Mouse (Mus musculus) c-Kit-positive CD71-negative TER-119-negative erythroid progenitor cells, embryonic 14.5 days (primary cell): ENCODE measurements at regions not wholly inside any gene's neighbourhood (a gene's known extent, or its start where the extent isn't known, plus 50 kb on each side); places are given as distances from the start of the nearest gene placed in this dataset.

Experiments used
- DNase-seq: peaks from one replicate; pipeline ENCODE4 v3.0.0-alpha.2; 2013; ENCODE audit warnings: low read depth

DNA sequence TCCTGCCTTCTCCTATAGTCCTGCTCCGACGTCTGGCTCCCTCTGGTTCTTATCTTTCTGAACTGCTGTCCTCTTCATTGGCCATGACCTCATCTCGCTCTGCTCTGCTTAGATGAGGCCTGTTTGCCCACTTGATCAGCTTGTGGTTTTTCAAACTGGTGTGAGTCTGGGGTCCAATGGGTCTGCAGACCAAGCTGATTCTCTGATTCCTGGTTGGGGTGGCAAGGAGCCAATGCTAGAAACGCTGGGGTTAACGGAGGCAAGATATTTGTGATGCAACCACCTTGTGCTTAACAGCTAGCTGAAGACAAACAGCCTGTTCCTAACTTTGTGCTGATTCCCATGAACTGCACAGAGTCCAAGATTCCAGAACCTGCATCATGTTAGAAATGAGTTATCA is 192.0 kb upstream of the Bcl6 start:
- DNase-seq = no peak

- DNase-seq = no peak
Observed at GRCm38 (mm10) chr16:24177564-24177963, 188.9 kb upstream of the Bcl6 start.

GRCm38 (mm10) chr16:24177131-24177530 is 188.5 kb upstream of the Bcl6 start:
- DNase-seq = no peak

DNA sequence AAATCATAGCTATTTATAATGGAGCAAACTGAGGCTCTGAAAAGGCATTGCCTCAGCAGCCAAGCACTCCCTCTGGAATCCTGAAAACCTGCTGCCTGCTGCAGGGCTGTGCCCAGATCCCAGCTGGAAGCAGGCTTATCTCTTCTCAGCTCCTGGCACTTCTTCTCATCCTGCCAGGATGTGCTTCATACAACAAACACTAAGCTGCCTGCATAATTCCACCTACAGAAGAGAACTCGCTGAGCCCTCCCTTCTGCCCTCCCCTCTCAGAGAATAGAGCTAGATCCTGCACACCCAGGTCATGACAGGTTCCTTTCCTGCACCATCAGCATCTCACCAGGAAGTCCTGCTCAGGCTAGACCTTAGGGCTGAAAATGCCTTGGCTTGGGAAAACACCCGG is 187.4 kb upstream of the Bcl6 start:
- DNase-seq = no peak

DNA sequence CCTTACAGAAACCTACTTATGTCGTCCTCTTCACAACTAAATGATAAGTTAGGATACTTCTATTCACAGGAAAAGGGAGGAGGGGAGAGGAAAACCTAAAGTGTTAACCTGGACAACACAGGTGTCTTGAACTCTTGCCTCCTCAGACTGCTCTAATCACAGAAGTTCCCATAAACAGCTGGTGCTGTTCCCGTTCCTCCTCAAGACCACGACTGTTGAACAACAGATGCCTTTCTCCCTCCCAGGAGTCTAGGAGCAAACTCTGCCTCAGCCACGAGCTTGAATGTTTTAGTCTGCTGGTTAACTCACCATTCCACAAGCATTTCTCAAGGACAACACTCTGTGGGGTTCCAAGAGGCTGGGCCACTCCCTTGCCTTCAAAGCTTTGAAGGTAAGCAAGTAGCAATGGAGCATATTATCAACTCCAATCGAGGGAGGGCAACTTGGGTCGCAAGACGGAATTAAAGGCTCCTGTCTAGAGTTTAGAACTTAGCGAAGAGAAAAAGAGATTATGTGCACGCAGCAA is 186.6 kb upstream of the Bcl6 start:
- DNase-seq = no peak

DNA sequence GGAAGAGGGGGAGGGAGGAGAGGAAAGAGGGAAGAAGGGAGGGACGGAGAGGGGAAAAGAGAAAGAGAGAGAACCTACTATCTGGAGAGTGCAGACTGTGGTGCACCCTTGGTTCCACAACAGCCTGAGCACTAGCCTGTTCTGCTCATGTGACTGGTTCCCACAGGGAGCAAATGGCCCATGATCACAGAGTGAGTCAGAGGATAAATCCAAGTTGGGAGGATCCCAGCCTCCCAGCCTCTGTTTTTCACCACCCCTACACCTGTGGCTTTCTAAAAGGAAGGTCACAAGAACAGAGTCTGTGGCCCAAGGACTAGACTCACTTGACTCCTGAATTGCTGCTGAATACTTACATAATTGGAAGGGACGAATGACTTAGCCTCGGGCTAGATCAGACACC is 185.9 kb upstream of the Bcl6 start:
- DNase-seq = no peak

GRCm38 (mm10) chr16:24173783-24174518 is 185.3 kb upstream of the Bcl6 start:
- DNase-seq = no peak

DNA sequence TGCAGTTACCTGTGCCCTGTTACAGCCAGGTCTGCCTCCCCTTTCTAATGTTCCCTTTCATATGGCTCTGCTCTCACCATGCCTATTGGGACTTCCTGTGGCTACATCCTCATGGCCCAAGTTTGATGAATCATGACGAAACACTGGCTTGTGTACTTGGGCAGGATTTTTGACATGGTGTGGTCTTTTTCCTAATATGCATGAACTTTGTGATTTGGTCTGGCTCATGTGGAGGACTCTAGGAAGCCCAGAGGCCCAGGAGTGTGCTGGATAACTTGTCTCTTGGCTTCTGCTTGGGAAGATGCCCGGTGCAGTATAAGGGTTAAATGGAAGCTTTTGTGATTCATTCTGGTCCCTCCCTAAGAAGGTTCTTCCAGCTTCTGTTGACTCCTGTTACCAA is 184.0 kb upstream of the Bcl6 start:
- DNase-seq = no peak

GRCm38 (mm10) chr16:24172065-24172464 is 183.4 kb upstream of the Bcl6 start:
- no peak for DNase-seq

GRCm38 (mm10) chr16:24171161-24171560 is 182.5 kb upstream of the Bcl6 start:
- no peak for DNase-seq

DNA sequence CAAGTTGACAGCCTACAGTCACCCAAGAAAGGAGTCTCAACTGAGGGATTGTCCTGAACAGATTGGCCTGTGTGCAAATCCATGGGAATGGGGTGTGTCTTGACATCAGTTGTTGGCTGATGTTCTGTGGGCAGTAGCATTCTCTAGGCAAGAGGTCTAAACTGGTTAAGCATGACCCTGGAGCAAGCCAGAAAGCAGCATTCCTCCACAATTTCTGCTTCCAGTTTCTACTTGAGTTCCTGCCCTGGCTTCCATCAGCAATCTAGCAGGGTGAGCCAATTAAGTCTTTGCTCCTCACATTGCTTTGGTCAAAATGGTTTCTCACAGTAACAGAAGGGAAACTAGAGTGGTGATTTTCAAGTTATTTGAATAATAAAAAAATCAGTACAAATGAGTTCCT is 177.8 kb upstream of the Bcl6 start:
- no peak for DNase-seq

GRCm38 (mm10) chr16:24165461-24166081 is 176.9 kb upstream of the Bcl6 start:
- DNase-seq = no peak

DNA sequence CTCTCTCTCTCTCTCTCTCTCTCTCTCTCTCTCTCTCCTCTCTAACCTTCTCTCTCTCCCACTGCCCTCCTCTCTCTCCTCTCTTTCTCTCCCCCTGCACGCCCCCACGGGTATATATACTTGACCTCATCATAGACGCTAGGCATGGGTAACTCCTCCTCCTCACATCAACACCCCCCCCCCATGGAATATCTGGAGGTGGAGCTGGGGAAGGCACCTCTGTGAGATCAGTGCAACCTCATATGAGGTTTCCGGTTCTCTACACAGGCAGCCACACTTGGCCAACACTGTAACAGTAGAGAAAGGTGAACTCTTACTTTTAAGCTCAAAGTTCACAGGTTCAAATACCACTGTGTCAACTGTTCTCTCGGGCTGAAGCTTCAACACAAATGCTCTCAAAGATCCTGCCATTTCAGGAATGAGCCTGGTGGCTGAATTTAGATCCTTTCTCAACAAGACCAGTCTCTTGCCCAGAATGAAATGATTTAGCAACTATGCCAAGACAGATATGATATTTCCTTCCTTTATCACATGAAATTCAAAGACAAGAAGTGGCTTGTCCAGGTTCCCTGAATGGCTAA is 172.1 kb upstream of the Bcl6 start:
- no peak for DNase-seq

- no peak for DNase-seq
Observed at GRCm38 (mm10) chr16:24159336-24159735, 170.7 kb upstream of the Bcl6 start.

DNA sequence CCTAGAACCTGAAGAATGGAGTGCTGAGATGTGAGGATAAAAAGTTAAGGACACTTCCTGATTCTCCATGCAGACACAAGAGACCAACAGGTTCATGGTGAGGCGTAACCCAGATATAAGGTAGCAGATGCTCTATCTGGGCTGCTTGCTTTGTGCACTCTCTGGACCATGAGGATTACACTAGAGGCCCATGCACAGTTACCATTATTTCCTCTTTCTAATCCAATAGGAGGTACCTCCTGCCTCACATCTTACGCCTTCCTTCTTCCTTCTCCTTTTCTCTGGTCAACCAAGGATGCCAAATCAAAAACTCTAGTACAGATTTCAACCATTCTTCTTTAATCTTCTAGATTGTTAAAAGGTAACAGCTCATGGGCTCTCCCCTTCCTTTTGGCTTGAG is 169.1 kb upstream of the Bcl6 start:
- no peak for DNase-seq

DNA sequence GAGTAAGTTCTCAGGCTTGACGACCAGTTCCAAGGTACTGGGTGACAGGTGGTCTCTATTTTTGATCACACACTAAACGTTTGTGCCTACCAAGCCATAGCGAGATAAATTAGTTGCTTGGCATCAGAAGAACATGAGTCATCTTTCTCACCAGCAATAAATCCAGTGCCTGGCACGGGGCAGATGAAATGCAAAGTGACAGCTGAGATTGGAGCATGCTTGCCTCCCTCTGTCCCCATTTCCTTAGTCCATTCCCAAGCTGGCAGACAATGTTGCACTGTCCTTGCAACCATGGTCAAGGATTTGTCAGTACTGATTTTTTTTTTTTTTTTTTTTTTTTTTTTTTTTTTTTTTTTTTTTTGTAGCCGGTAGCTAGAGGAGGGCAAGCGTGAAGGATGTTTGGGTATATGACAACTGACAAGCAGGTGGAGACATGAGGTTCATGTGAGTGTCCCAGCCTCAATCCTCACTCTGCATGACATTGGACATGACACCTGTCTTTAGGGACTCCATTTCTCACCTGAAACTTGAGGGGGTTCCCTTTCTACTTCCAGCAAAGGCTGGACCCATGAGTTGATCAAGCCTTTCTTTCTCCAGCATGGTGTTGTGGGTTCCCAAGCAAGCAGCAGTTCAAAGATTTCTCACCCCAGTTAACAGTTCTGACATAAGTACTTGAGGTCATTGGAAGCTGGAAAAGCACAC is 168.2 kb upstream of the Bcl6 start:
- DNase-seq = no peak

- no peak for DNase-seq
Observed at GRCm38 (mm10) chr16:24154816-24155357, 166.2 kb upstream of the Bcl6 start.

DNA sequence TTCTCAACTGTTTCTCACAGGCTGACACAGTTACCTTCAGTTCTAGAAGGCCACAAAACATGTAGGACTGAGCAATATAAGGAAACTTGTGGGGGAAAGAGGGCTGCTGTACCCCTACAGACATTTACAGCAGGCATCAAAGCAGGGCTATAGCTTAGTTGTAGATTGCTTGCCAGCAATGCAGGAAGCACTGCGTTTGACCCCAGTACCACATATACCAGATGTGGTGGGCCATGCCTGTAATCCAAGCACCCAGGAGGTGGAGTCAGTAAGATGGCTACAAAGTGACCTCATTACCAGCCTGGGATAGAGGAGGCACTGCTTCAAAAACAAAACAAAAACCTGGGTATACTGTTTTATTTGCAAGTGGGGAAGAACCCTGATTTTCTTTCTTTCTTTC is 165.3 kb upstream of the Bcl6 start:
- no peak for DNase-seq

DNA sequence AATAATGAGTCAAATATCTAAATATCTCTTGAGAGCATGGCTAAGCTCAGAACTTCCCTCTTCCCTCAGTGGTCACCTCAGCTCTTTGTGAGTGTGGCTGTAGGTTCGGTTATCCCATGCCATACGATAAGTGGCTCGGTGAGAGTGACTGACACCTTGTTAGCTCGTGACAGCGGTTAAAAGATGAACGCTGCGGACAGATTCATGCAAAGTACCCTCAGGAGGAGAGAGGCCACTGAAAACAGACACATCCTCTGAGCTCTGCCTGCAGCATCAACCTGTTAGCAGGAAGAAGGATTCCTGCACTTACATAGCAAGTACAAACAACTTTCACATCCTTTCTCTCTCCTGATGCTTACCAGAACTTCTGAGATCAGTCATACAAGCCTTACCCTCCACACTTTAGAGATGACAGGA is 163.2 kb upstream of the Bcl6 start:
- DNase-seq = no peak

GRCm38 (mm10) chr16:24151178-24151725 is 162.6 kb upstream of the Bcl6 start:
- peak; percentile 62 for DNase-seq

- DNase-seq = no peak
Observed at GRCm38 (mm10) chr16:24150512-24150911, 161.9 kb upstream of the Bcl6 start.

GRCm38 (mm10) chr16:24149441-24149840 is 160.8 kb upstream of the Bcl6 start:
- no peak for DNase-seq
